ENCODE assay signal across 8 mouse cellular contexts in the genomic region with DNA sequence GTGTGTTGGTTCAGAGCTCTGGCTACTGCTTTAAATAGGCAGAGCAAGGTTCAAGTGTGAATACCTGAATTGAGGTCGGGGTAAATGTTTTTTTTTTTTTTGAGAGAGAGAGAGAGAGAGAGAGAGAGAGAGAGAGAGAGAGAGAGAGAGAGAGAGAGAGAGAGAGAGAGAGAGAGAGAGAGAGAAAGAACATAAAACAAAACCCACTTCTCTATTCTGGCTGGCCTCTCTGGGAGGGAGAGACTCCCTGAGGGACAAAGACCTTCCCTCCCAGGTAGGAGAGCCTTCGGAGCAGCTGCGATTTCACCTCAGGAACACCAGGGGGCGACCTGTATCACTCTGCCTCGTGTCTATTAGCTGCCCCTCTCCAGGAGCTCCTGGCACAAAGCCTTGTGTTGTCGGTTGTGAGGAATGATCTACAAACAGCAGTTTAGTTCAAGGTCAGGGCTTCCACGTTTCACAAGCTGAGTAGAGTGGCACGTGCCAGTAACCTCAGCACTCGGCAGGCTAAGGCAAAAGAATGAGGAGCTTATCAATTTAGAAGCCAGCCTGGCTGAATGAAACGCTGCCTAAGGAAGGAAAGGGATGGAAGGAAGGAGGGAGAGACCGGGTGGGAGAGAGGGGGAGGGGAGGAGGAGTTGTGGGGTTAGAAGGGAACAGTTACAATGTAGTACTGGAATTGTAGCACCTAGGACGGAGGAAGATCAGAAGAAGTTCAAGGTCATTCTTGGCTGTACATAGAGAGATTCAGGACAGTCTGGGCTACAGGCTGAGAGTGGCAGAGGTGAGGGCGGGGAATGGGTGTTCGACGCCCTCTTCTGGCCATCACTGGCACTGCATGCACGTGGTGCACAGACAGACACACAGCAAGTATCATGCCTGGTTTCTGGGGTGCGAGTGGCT. TPM values are rescaled to one million over a fixed set of nuclear protein-coding genes. Genes with fewer than 3 reads are reported as not detected.
DNase-seq lines count a peak whose midpoint lies in the region; ATAC-seq and TF ChIP-seq lines count a peak whose summit lies in the region.

No protein-coding gene starts in this region.

- ATAC-seq in G1E (ENCODE audit: extremely low read depth, insufficient number of reproducible peaks, low FRiP score, poor library complexity, severe bottlenecking) = peak; percentile 71
- peak; percentile 75; the same call in 1 of the 2 replicates for ATAC-seq in cerebellum, adult (ENCODE audit: insufficient number of reproducible peaks, low FRiP score, low TSS enrichment)
- ATAC-seq in forebrain, embryonic 13.5 days = peak; percentile 65
- ATAC-seq in neutrophil, adult 5-6 weeks (ENCODE audit: extremely low read depth, insufficient number of reproducible peaks, low FRiP score, poor library complexity, severe bottlenecking) = peak; percentile 77

- H3K4me3 ChIP-seq in G1E (ENCODE audit: low read depth, low read length) = peak overlapping the region; percentile 2; the same call in 1 of the 2 replicates
- H3K4me3 ChIP-seq in forebrain, embryonic 13.5 days = no peak overlapping the region
- H3K4me3 ChIP-seq in lung, adult 2 months (replicated peaks; ENCODE audit: extremely low read depth, low read depth, low read length) = no peak overlapping the region

- peak overlapping the region; percentile 46 for H3K4me2 ChIP-seq in forebrain, embryonic 13.5 days

- TF ChIP-seq CTCF in G1E (IDR thresholded peaks at IDR 0.05; ENCODE audit: low read depth, low read length) = peak; percentile 97
- TF ChIP-seq CTCF in lung, adult 2 months (IDR thresholded peaks at IDR 0.05; ENCODE audit: insufficient read depth, low read length) = peak; percentile 88

- TF ChIP-seq POLR2A in lung, adult 2 months (IDR thresholded peaks at IDR 0.05; ENCODE audit: borderline replicate concordance, extremely low read depth, low read depth, low read length) = no peak

- peak; percentile 85 for DNase-seq in G1E (ENCODE audit: low spot score)
- peak; percentile 56 for DNase-seq in heart, postnatal 25 days (ENCODE audit: low spot score)
- DNase-seq in layer of hippocampus, adult 18-20 months (ENCODE audit: low spot score in 2 of 2) = peak; percentile 48 to 73
- peak; percentile 71 for DNase-seq in lung, adult 2 months
- DNase-seq in testis, postnatal 14 days (ENCODE audit: low spot score) = peak; percentile 89

- H3K36me3 ChIP-seq in G1E (replicated peaks) = peaks cover 2% of the 10 kb centered on the region
- H3K36me3 ChIP-seq in forebrain, embryonic 13.5 days (ENCODE audit: poor library complexity, severe bottlenecking) = no peaks in the 10 kb centered on the region

- H3K27ac ChIP-seq in forebrain, embryonic 13.5 days = 0 out of 2 replicates have a peak overlapping the region, but pooled peaks have one; percentile 2

- H3K9ac ChIP-seq in forebrain, embryonic 13.5 days = no peak overlapping the region; the same call in 1 of the 2 replicates

- H3K9me3 ChIP-seq in G1E (replicated peaks) = peaks cover 4% of the 10 kb centered on the region
- no peaks in the 10 kb centered on the region for H3K9me3 ChIP-seq in forebrain, embryonic 13.5 days (replicated peaks)

- H3K4me1 ChIP-seq in G1E (ENCODE audit: insufficient read depth, low read depth, low read length) = peaks cover 44% of the 10 kb centered on the region
- H3K4me1 ChIP-seq in forebrain, embryonic 13.5 days = 0 out of 2 replicates have a peak, but pooled peaks cover under 1% of the 10 kb centered on the region
- peaks cover 11% of the 10 kb centered on the region for H3K4me1 ChIP-seq in lung, adult 2 months (ENCODE audit: control insufficient read depth, insufficient read depth, low read length)

- intact Hi-C loops in heart, postnatal 25 days (cut with DNase I) = no loop called here

- H3K27me3 ChIP-seq in G1E (ENCODE audit: insufficient read depth, low read length) = peaks cover 22% of the 10 kb centered on the region
- no peaks in the 10 kb centered on the region; the same call in 1 of the 2 replicates for H3K27me3 ChIP-seq in forebrain, embryonic 13.5 days

- WGBS in forebrain, embryonic 13.5 days = 13% methylated on average over 17 of the region's 17 CpGs
- 8% methylated on average over 17 of the region's 17 CpGs for WGBS in lung, adult 2 months

RNA-seq across cellular contexts. Expression of gene Nrsn2, which starts 12.9 kb away (rescaled TPM):
- total RNA-seq in G1E (2014; fragmentation: Nextera tagmentation) (not detected in 2 replicates), G1E (2017) (0.17 TPM in 1 of 2 replicates, not detected in the other)
- polyA plus RNA-seq in G1E (2012) = not detected in 2 replicates
- 11.8 and 16.4 TPM in 2 replicates for polyA plus RNA-seq in forebrain, embryonic 13.5 days (2015; fragmentation: Nextera tagmentation; extraction: Ambion mirVana)
- not detected for total RNA-seq in heart, postnatal 25 days (2021)
- 100 to 1,000 TPM in 1 of 2 experiments, 10 to 100 TPM in 1; 95.7 to 106 TPM for total RNA-seq in layer of hippocampus, adult 18-20 months (2021)
- 0.17 TPM in 1 of 2 replicates, not detected in the other for polyA plus RNA-seq in lung, adult 2 months (2012; rRNA removed)
- not detected in 2 replicates for total RNA-seq in neutrophil, adult 5-6 weeks (2017)

RNA-seq across cellular contexts. Expression of gene Trib3, which starts 19.7 kb away (rescaled TPM):
- total RNA-seq in G1E (2014; fragmentation: Nextera tagmentation) (24.5 and 25.0 TPM in 2 replicates), G1E (2017) (1.9 and 2.1 TPM in 2 replicates)
- 17.8 and 24.9 TPM in 2 replicates for polyA plus RNA-seq in G1E (2012)
- 0.79 and 0.97 TPM in 2 replicates for polyA plus RNA-seq in forebrain, embryonic 13.5 days (2015; fragmentation: Nextera tagmentation; extraction: Ambion mirVana)
- total RNA-seq in heart, postnatal 25 days (2021) = 1 to 10 TPM; 2.2 to 3.0 TPM
- total RNA-seq in layer of hippocampus, adult 18-20 months (2021) = under 1 TPM in 1 of 2 experiments, not detected in 1; 0.69 TPM
- polyA plus RNA-seq in lung, adult 2 months (2012; rRNA removed) = 6.1 and 6.9 TPM in 2 replicates
- total RNA-seq in neutrophil, adult 5-6 weeks (2017) = 0.37 and 2.1 TPM in 2 replicates

RNA-seq across cellular contexts. Expression of gene Rbck1, which starts 31.0 kb away (rescaled TPM):
- total RNA-seq in G1E (2014; fragmentation: Nextera tagmentation) = 123 and 156 TPM in 2 replicates
- total RNA-seq in G1E (2017) = 59.9 and 71.3 TPM in 2 replicates
- polyA plus RNA-seq in G1E (2012) = 232 and 262 TPM in 2 replicates
- 88.4 and 97.6 TPM in 2 replicates for polyA plus RNA-seq in forebrain, embryonic 13.5 days (2015; fragmentation: Nextera tagmentation; extraction: Ambion mirVana)
- 10 to 100 TPM; 51.9 to 55.9 TPM for total RNA-seq in heart, postnatal 25 days (2021)
- total RNA-seq in layer of hippocampus, adult 18-20 months (2021) = 100 to 1,000 TPM; 100 to 110 TPM
- 268 and 356 TPM in 2 replicates for polyA plus RNA-seq in lung, adult 2 months (2012; rRNA removed)
- 90.7 and 112 TPM in 2 replicates for total RNA-seq in neutrophil, adult 5-6 weeks (2017)

RNA-seq across cellular contexts. Expression of gene Sox12, which starts 34.4 kb away (rescaled TPM):
- total RNA-seq in G1E (2014; fragmentation: Nextera tagmentation) (29.4 and 34.4 TPM in 2 replicates), G1E (2017) (0.98 and 1.7 TPM in 2 replicates)
- polyA plus RNA-seq in G1E (2012) = 60.0 and 62.8 TPM in 2 replicates
- polyA plus RNA-seq in forebrain, embryonic 13.5 days (2015; fragmentation: Nextera tagmentation; extraction: Ambion mirVana) = 15.8 and 17.6 TPM in 2 replicates
- total RNA-seq in heart, postnatal 25 days (2021) = 1 to 10 TPM; 9.5 to 9.7 TPM
- 10 to 100 TPM; 15.0 to 15.6 TPM for total RNA-seq in layer of hippocampus, adult 18-20 months (2021)
- polyA plus RNA-seq in lung, adult 2 months (2012; rRNA removed) = 5.6 and 5.8 TPM in 2 replicates
- 0.70 and 1.4 TPM in 2 replicates for total RNA-seq in neutrophil, adult 5-6 weeks (2017)

RNA-seq across cellular contexts. Expression of gene Zcchc3, which starts 51.3 kb away (rescaled TPM):
- total RNA-seq in G1E (2014; fragmentation: Nextera tagmentation) (21.1 and 23.7 TPM in 2 replicates), G1E (2017) (12.4 and 12.9 TPM in 2 replicates)
- polyA plus RNA-seq in G1E (2012) = 21.8 and 22.8 TPM in 2 replicates
- 25.3 and 25.9 TPM in 2 replicates for polyA plus RNA-seq in forebrain, embryonic 13.5 days (2015; fragmentation: Nextera tagmentation; extraction: Ambion mirVana)
- total RNA-seq in heart, postnatal 25 days (2021) = 10 to 100 TPM in 1 of 2 experiments, 1 to 10 TPM in 1; 9.7 to 10.1 TPM
- total RNA-seq in layer of hippocampus, adult 18-20 months (2021) = 10 to 100 TPM; 10.2 to 10.6 TPM
- polyA plus RNA-seq in lung, adult 2 months (2012; rRNA removed) = 5.1 and 5.8 TPM in 2 replicates
- 0.98 and 1.5 TPM in 2 replicates for total RNA-seq in neutrophil, adult 5-6 weeks (2017)

Comparison
In these comparisons a context has a peak if more than half of its experiments do, and no peak if none do; other contexts are left out.
1. RNA of gene Nrsn2, which starts 12.9 kb away (total RNA-seq): 95.7 to 106 TPM in layer of hippocampus, adult 18-20 months; 0.17 TPM in G1E, not detected in heart, postnatal 25 days and not detected in neutrophil, adult 5-6 weeks; every median in the first group is over 10 times any median in the second.
2. Peak in every context shown above with its lines, with median percentiles within 50 percentile points of each other: ATAC-seq and DNase-seq.